Mouse (Mus musculus): Measurements from ENCODE around the gene Amn. TPM values are rescaled to one million over a fixed set of nuclear protein-coding genes. Genes with fewer than 3 reads are reported as not detected.

Gene Amn
- total RNA-seq (2014; rRNA removed) (0.09 and 0.74 TPM in 2 replicates), polyA plus RNA-seq (2012; rRNA removed) (0.27 and 0.55 TPM in 2 replicates)

GRCm38 (mm10) chr12:111270629-111271277 lies at the start of gene Amn:
Amn (plus strand) TSS chr12:111271095.
- TF ChIP-seq POLR2A (IDR thresholded peaks at IDR 0.05; ENCODE audit: extremely low read depth, insufficient read depth, low read length) (no peak), CTCF (IDR thresholded peaks at IDR 0.05; ENCODE audit: low read depth, low read length) (no peak)
- H3K79me2 ChIP-seq (ENCODE audit: control insufficient read depth, insufficient read depth, low read length), result no peaks in the 10 kb centered on the region
- peaks cover 27% of the 10 kb centered on the region for H3K27me3 ChIP-seq (ENCODE audit: control insufficient read depth, insufficient read depth, low read length)
- no peak within 1 kb of the TSS for H3K4me3 ChIP-seq (ENCODE audit: insufficient read depth, low read depth, low read length)
- 24% methylated on average over 25 of the region's 25 CpGs for WGBS
- H3K9ac ChIP-seq (ENCODE audit: low read depth, low read length), result no peak within 1 kb of the TSS
- DNase-seq (ENCODE audit: extremely low read depth, low read depth, low spot score), result no peak
- H3K36me3 ChIP-seq (ENCODE audit: control insufficient read depth, insufficient read depth, low read length), result no peaks in the 10 kb centered on the region
- peaks cover 14% of the 10 kb centered on the region for H3K4me1 ChIP-seq (ENCODE audit: control insufficient read depth, insufficient read depth, low read length)
- no peak within 1 kb of the TSS for H3K27ac ChIP-seq (replicated peaks; ENCODE audit: insufficient read depth, low read depth, low read length)

- TF ChIP-seq CTCF (IDR thresholded peaks at IDR 0.05; ENCODE audit: low read depth, low read length) (no peak), POLR2A (IDR thresholded peaks at IDR 0.05; ENCODE audit: extremely low read depth, insufficient read depth, low read length) (no peak)
- H3K27ac ChIP-seq (replicated peaks; ENCODE audit: insufficient read depth, low read depth, low read length), result no peak overlapping the region
- H3K27me3 ChIP-seq (ENCODE audit: control insufficient read depth, insufficient read depth, low read length), result no peaks in the 10 kb centered on the region
- no peaks in the 10 kb centered on the region for H3K79me2 ChIP-seq (ENCODE audit: control insufficient read depth, insufficient read depth, low read length)
- no peak overlapping the region for H3K9ac ChIP-seq (ENCODE audit: low read depth, low read length)
- no peaks in the 10 kb centered on the region for H3K4me1 ChIP-seq (ENCODE audit: control insufficient read depth, insufficient read depth, low read length)
- H3K4me3 ChIP-seq (ENCODE audit: insufficient read depth, low read depth, low read length), result no peak overlapping the region
- 84% methylated on average over 10 of the region's 10 CpGs for WGBS
- DNase-seq (ENCODE audit: extremely low read depth, low read depth, low spot score), result no peak
- peaks cover 5% of the 10 kb centered on the region for H3K36me3 ChIP-seq (ENCODE audit: control insufficient read depth, insufficient read depth, low read length)
Measured at GRCm38 (mm10) chr12:111225197-111225780, 45.6 kb upstream of the Amn start.

GRCm38 (mm10) chr12:111227410-111227809 lies 43.5 kb upstream of the Amn start:
- H3K27ac ChIP-seq (replicated peaks; ENCODE audit: insufficient read depth, low read depth, low read length), result no peak overlapping the region
- 0 out of 2 replicates have a peak, but pooled peaks cover 1% of the 10 kb centered on the region for H3K79me2 ChIP-seq (ENCODE audit: control insufficient read depth, insufficient read depth, low read length)
- WGBS, result 79% methylated on average over 4 of the region's 4 CpGs
- no peak overlapping the region for H3K9ac ChIP-seq (ENCODE audit: low read depth, low read length)
- no peaks in the 10 kb centered on the region for H3K36me3 ChIP-seq (ENCODE audit: control insufficient read depth, insufficient read depth, low read length)
- TF ChIP-seq POLR2A (IDR thresholded peaks at IDR 0.05; ENCODE audit: extremely low read depth, insufficient read depth, low read length), result no peak
- no peak for TF ChIP-seq CTCF (IDR thresholded peaks at IDR 0.05; ENCODE audit: low read depth, low read length)
- no peaks in the 10 kb centered on the region for H3K27me3 ChIP-seq (ENCODE audit: control insufficient read depth, insufficient read depth, low read length)
- no peaks in the 10 kb centered on the region for H3K4me1 ChIP-seq (ENCODE audit: control insufficient read depth, insufficient read depth, low read length)
- DNase-seq (ENCODE audit: extremely low read depth, low read depth, low spot score), result no peak
- no peak overlapping the region for H3K4me3 ChIP-seq (ENCODE audit: insufficient read depth, low read depth, low read length)

GRCm38 (mm10) chr12:111228488-111228887 lies 42.4 kb upstream of the Amn start:
- H3K4me3 ChIP-seq (ENCODE audit: insufficient read depth, low read depth, low read length), result no peak overlapping the region
- no peak for DNase-seq (ENCODE audit: extremely low read depth, low read depth, low spot score)
- TF ChIP-seq POLR2A (IDR thresholded peaks at IDR 0.05; ENCODE audit: extremely low read depth, insufficient read depth, low read length) (no peak), CTCF (IDR thresholded peaks at IDR 0.05; ENCODE audit: low read depth, low read length) (no peak)
- no peak overlapping the region for H3K27ac ChIP-seq (replicated peaks; ENCODE audit: insufficient read depth, low read depth, low read length)
- H3K79me2 ChIP-seq (ENCODE audit: control insufficient read depth, insufficient read depth, low read length), result 0 out of 2 replicates have a peak, but pooled peaks cover 2% of the 10 kb centered on the region
- no peaks in the 10 kb centered on the region for H3K4me1 ChIP-seq (ENCODE audit: control insufficient read depth, insufficient read depth, low read length)
- H3K27me3 ChIP-seq (ENCODE audit: control insufficient read depth, insufficient read depth, low read length), result no peaks in the 10 kb centered on the region
- 96% methylated on average over 5 of the region's 5 CpGs for WGBS
- H3K9ac ChIP-seq (ENCODE audit: low read depth, low read length), result no peak overlapping the region
- no peaks in the 10 kb centered on the region for H3K36me3 ChIP-seq (ENCODE audit: control insufficient read depth, insufficient read depth, low read length)

- H3K79me2 ChIP-seq (ENCODE audit: control insufficient read depth, insufficient read depth, low read length), result peaks cover 2% of the 10 kb centered on the region; the same call in 1 of the 2 replicates
- no peak overlapping the region for H3K4me3 ChIP-seq (ENCODE audit: insufficient read depth, low read depth, low read length)
- H3K9ac ChIP-seq (ENCODE audit: low read depth, low read length), result no peak overlapping the region
- no peaks in the 10 kb centered on the region for H3K36me3 ChIP-seq (ENCODE audit: control insufficient read depth, insufficient read depth, low read length)
- WGBS, result 91% methylated on average over 2 of the region's 2 CpGs
- H3K27ac ChIP-seq (replicated peaks; ENCODE audit: insufficient read depth, low read depth, low read length), result no peak overlapping the region
- H3K4me1 ChIP-seq (ENCODE audit: control insufficient read depth, insufficient read depth, low read length), result no peaks in the 10 kb centered on the region
- H3K27me3 ChIP-seq (ENCODE audit: control insufficient read depth, insufficient read depth, low read length), result no peaks in the 10 kb centered on the region
- DNase-seq (ENCODE audit: extremely low read depth, low read depth, low spot score), result no peak
- TF ChIP-seq POLR2A (IDR thresholded peaks at IDR 0.05; ENCODE audit: extremely low read depth, insufficient read depth, low read length), result no peak
- TF ChIP-seq CTCF (IDR thresholded peaks at IDR 0.05; ENCODE audit: low read depth, low read length), result no peak
Measured at GRCm38 (mm10) chr12:111230793-111231192, 40.1 kb upstream of the Amn start.

- no peak overlapping the region for H3K4me3 ChIP-seq (ENCODE audit: insufficient read depth, low read depth, low read length)
- no peak overlapping the region for H3K27ac ChIP-seq (replicated peaks; ENCODE audit: insufficient read depth, low read depth, low read length)
- H3K36me3 ChIP-seq (ENCODE audit: control insufficient read depth, insufficient read depth, low read length), result no peaks in the 10 kb centered on the region
- H3K9ac ChIP-seq (ENCODE audit: low read depth, low read length), result no peak overlapping the region
- TF ChIP-seq POLR2A (IDR thresholded peaks at IDR 0.05; ENCODE audit: extremely low read depth, insufficient read depth, low read length) (no peak), CTCF (IDR thresholded peaks at IDR 0.05; ENCODE audit: low read depth, low read length) (no peak)
- WGBS, result 97% methylated on average over 4 of the region's 4 CpGs
- no peak for DNase-seq (ENCODE audit: extremely low read depth, low read depth, low spot score)
- H3K27me3 ChIP-seq (ENCODE audit: control insufficient read depth, insufficient read depth, low read length), result no peaks in the 10 kb centered on the region
- peaks cover 2% of the 10 kb centered on the region; the same call in 1 of the 2 replicates for H3K79me2 ChIP-seq (ENCODE audit: control insufficient read depth, insufficient read depth, low read length)
- no peaks in the 10 kb centered on the region for H3K4me1 ChIP-seq (ENCODE audit: control insufficient read depth, insufficient read depth, low read length)
Measured at GRCm38 (mm10) chr12:111233798-111234197, 37.1 kb upstream of the Amn start.
